Mouse (Mus musculus): ENCODE results near the gene Dpp9.

- TF ChIP-seq CTCF (IDR thresholded peaks at IDR 0.05; ENCODE audit: borderline replicate concordance, extremely low read depth, insufficient read depth, insufficient read length) (no peak), POLR2A (IDR thresholded peaks at IDR 0.05; ENCODE audit: borderline replicate concordance, extremely low read depth, insufficient read depth, insufficient read length, poor library complexity, severe bottlenecking) (no peak)
Observed at GRCm38 (mm10) chr17:56139355-56139754, 79.3 kb downstream of the Dpp9 start.

Measured in brain, embryonic 14.5 days (tissue).